Mouse (Mus musculus) embryonic fibroblast, embryonic 13.5 days (primary cell): ENCODE results near the gene Mob2.

ENCODE experiments used
- CTCF ChIP-seq: IDR thresholded peaks from 2 replicates; pipeline ENCODE4 v1.5.1; 2011; ENCODE audit warnings: mild to moderate bottlenecking, control low read depth, low read length, moderate library complexity, borderline replicate concordance; ENCODE audit not compliant: insufficient read depth
- POLR2A ChIP-seq: IDR thresholded peaks from 2 replicates; pipeline ENCODE4 v1.6.1; 2011; ENCODE audit warnings: low read depth, mild to moderate bottlenecking, control low read depth, low read length, moderate library complexity

DNA sequence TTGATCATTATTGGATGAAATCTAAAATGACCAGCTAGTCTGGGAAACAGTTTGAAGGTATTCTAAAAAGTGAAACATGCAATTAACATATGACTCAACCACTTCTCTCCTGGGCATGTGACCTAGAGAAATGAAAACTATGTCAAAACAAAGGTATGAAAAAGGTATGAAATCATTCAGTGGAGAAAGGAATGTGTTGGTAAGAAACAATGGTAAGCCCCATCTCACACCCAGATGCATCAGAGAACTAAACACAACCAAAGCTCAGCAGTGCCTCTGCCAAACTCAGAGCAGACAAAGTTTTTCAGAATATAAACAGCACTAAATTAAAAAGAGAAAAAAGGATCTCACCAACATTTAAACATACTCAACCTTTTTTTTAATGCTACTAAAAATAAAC is 30.8 kb downstream of the Mob2 start:
- TF ChIP-seq POLR2A (no peak), CTCF (no peak)
